Mouse (Mus musculus): ENCODE data around the gene Ubxn4.
"Not testable (repeated sequence)": the region's sequence is repeated elsewhere in the genome, so short reads cannot be mapped to it uniquely, and the experiment has no call there.

Ubxn4 gene

GRCm38 (mm10) chr1:128309043-128309442 lies 65.3 kb downstream of the Ubxn4 start:
- no peak for DNase-seq (ENCODE audit: low read depth, low spot score)

DNA sequence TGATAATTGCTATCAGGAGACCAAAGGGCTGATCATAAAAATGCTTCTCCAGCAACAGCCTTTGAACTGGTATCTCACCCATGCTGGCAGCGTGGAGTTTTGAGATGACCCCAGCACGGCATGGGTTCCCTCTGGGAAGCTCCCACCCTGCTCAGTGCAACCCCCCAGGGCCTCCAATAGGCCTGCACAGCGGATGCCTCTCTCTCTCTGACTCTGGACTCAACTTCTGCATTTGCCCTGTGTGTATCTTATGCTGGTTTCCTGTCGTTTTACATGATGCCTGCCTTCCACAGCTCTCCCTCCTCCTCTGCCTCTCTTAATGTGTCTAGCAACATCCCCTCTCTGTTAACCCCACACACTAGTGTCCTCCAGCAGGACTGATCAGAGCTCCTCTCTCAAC lies 70.9 kb downstream of the Ubxn4 start:
- DNase-seq (ENCODE audit: low read depth, low spot score) = no peak

DNA sequence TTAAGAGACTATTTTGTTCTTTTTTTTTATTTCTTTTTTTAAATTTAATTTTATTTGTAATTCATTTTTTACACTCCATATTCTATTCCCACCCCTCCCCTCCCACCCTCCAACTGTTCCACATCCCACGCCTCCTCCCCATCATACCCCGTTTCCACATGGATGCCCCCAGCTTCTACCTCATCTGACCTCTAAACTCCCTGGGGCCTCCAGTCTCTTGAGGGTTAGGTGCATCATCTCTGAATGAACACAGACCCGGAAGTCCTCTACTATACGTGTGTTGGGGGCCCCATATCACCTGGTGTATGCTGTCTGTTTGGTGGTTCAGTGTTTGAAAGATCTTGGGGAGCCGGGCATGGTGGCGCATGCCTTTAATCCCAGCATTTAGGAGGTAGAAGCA lies 75.5 kb downstream of the Ubxn4 start:
- not testable (repeated sequence) for DNase-seq (ENCODE audit: low read depth, low spot score)

DNA sequence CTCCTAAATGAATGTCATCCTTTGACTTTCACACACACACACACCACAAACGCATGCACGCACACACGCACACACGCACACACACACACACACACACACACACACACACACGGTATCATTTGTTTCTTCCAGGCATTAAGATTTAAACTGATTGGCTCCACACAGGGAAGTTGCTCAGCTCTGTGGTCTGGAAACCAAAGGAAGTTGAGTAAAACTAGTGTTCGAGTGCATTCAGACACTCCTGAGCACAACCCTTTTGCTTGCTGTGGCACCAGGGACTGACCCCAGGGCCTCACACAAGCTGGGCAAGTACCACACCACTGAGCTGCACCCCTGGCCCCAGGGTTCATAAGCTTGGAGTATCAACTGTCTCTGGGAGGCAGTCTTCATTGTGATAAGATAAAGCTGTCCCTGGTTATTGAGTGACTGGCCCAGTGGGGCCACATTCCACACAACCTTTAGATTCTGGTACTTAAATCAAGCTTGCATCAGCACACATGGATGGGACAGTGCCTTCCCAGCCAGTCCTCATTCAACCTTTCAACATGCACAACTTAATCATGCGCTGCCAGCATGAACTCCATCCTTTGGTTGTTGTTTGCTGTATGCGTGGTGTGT lies 79.4 kb downstream of the Ubxn4 start:
- DNase-seq (ENCODE audit: low read depth, low spot score) = no peak

- no peak for DNase-seq (ENCODE audit: low read depth, low spot score)
Observed at GRCm38 (mm10) chr1:128324776-128325175, 81.0 kb downstream of the Ubxn4 start.

- DNase-seq (ENCODE audit: low read depth, low spot score) = no peak
Observed at GRCm38 (mm10) chr1:128327165-128327564, 83.4 kb downstream of the Ubxn4 start.

GRCm38 (mm10) chr1:128328218-128328617 lies 84.5 kb downstream of the Ubxn4 start, which contains the start of gene Lct:
TSS of gene Lct (minus strand) at chr1:128328318.
- DNase-seq (ENCODE audit: low read depth, low spot score) = no peak
